Mouse (Mus musculus): ENCODE results near the gene Rnase1. TPM values are rescaled to one million over a fixed set of nuclear protein-coding genes. Genes with fewer than 3 reads are reported as not detected.

The Rnase1 gene
- total RNA-seq, 2 experiments from 2014 or later: 0.55 to 0.99 TPM

Other genes with a start within 250 kb of the Rnase1 start
- gene Klhl33, start 249.3 kb downstream of the Rnase1 start, total RNA-seq (2021): 1 to 10 TPM in 1 of 2 experiments, under 1 TPM in 1; 0.86 to 1.1 TPM
- gene Osgep, start 221.9 kb downstream of the Rnase1 start, total RNA-seq (2021): 10 to 100 TPM; 64.2 to 65.8 TPM
- 10 to 100 TPM; 49.5 to 52.9 TPM for gene Apex1, start 221.8 kb downstream of the Rnase1 start, total RNA-seq (2021)
- gene Pip4p1, start 215.9 kb downstream of the Rnase1 start, total RNA-seq (2021): 10 to 100 TPM; 25.7 to 27.2 TPM
- 10 to 100 TPM; 11.1 to 13.9 TPM for gene Pnp, start 215.7 kb downstream of the Rnase1 start, total RNA-seq (2021)
- gene Gm49342, start 202.3 kb downstream of the Rnase1 start, total RNA-seq (2021): 10 to 100 TPM; 11.1 to 15.0 TPM
- gene Pnp2, start 190.8 kb downstream of the Rnase1 start, total RNA-seq (2021): 1 to 10 TPM in 1 of 2 experiments, under 1 TPM in 1; 0.81 to 1.2 TPM
- under 1 TPM in 1 of 2 experiments, not detected in 1; 0.17 TPM for gene Rnase10, start 139.0 kb downstream of the Rnase1 start, total RNA-seq (2021)
- not detected for gene Rnase9, start 104.9 kb downstream of the Rnase1 start, total RNA-seq (2021)
- gene Rnase11, start 96.6 kb downstream of the Rnase1 start, total RNA-seq (2021): not detected
- gene Rnase12, start 89.1 kb downstream of the Rnase1 start, total RNA-seq (2021): not detected
- gene Olfr750, start 72.3 kb downstream of the Rnase1 start, total RNA-seq (2021): not detected
- 10 to 100 TPM; 30.4 to 31.7 TPM for gene Rnase4, start 55.7 kb downstream of the Rnase1 start, total RNA-seq (2021)
- gene Ang, start 55.6 kb downstream of the Rnase1 start, total RNA-seq (2021): 1 to 10 TPM; 2.2 to 3.3 TPM
- not detected for gene Eddm3b, start 32.4 kb downstream of the Rnase1 start, total RNA-seq (2021)
- gene Rnase6, start 22.9 kb downstream of the Rnase1 start, total RNA-seq (2021): under 1 TPM; 0.34 to 0.69 TPM
- not detected for gene Rnase2b, start 15.5 kb upstream of the Rnase1 start, total RNA-seq (2021)
- not detected for gene Ang2, start 52.4 kb upstream of the Rnase1 start, total RNA-seq (2021)
- not detected for gene Ear14, start 56.6 kb upstream of the Rnase1 start, total RNA-seq (2021)
- gene Rnase2a, start 109.3 kb upstream of the Rnase1 start, total RNA-seq (2021): not detected
- gene Gm7247, start 215.0 kb upstream of the Rnase1 start, total RNA-seq (2021): not detected

Measured in heart, postnatal 4 days (tissue).